Mouse (Mus musculus) liver, postnatal 0 days (tissue): ENCODE data around the gene Rbm4b.
A peak's percentile ranks its signal among the peaks of the same experiment; 100 is the strongest.

Source experiments
- CTCF ChIP-seq: sonication (generic); IDR thresholded peaks from 2 replicates; pipeline ENCODE4 v1.5.1; 2016; ENCODE audit warnings: antibody characterized with exemption, low read depth
- EP300 ChIP-seq: IDR thresholded peaks from 2 replicates; pipeline ENCODE4 v1.6.1; 2016; ENCODE audit warnings: antibody characterized with exemption, low read depth, mild to moderate bottlenecking

DNA sequence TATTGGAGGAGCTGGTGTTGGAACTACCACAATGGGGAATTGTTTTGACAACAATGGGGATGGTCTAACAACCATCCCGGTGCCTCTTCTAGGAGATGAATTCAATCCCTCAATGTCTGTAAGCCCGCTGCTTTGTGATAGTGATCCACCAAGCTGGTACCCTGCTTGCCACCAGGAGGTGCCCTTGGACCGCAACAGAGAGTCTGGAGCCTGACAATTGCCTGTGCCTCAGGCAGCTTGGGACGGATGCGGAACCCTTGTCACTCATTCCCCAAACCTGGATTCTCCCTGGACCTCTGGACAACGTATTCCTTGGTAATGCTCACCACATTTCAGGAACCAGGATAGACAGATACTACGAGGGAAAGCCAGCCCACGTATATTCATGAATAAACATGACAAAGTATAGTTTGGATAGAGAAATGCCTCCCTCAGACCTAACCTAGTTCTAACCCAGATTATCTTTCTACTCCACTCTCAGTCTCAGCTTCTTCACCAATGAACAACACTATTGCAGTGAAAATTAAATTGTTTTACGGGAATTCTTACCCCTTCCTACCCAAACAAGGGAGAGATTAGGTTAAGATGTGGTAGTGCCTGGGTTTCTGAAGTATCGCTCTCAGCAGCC lies 618 bp upstream of the Rbm4b start:
- peak; percentile 99 for TF ChIP-seq CTCF
- TF ChIP-seq EP300, result no peak
